Mouse (Mus musculus) ES-Bruce4 (cell line): Measurements from ENCODE around the gene Acta2.

Experiments
- CTCF ChIP-seq: IDR thresholded peaks from one replicate; pipeline ENCODE4 v1.8.1; 2011; ENCODE audit warnings: low read depth, low read length
- EP300 ChIP-seq: IDR thresholded peaks from 2 replicates; pipeline ENCODE4 v1.6.1; 2011; ENCODE audit warnings: low read depth, low read length; ENCODE audit not compliant: insufficient read depth

- TF ChIP-seq CTCF, result no peak
- TF ChIP-seq EP300, result no peak
These were observed 2.9 kb downstream of the Acta2 start for GRCm38 (mm10) chr19:34252450-34252849.
